Mouse (Mus musculus) hindbrain, postnatal 0 days (tissue): Measurements from ENCODE around the gene Foxp1. TPM values are rescaled to one million over a fixed set of nuclear protein-coding genes. Genes with fewer than 3 reads are reported as not detected.

ENCODE experiments used
- ATAC-seq: fragments of 200-750 bp; cut with Nextera tagmentation; 2 replicates; pipeline ENCODE4 v1.8.0; 2017; ENCODE audit warnings: mild to moderate bottlenecking, moderate TSS enrichment, moderate library complexity
- DNase-seq: peaks from one replicate; pipeline ENCODE4 v3.0.0-alpha.2; 2015; ENCODE audit warnings: low spot score
- H3K27ac ChIP-seq: fragments of 300-500 bp; sonication (generic); 2 replicates; pipeline ENCODE4 v1.5.1; 2014; ENCODE audit warnings: mild to moderate bottlenecking
- H3K27me3 ChIP-seq: fragments of 300-500 bp; sonication (generic); 2 replicates; pipeline ENCODE4 v1.6.1; 2014; ENCODE audit warnings: low read length, mixed read lengths; ENCODE audit not compliant: insufficient read depth
- H3K36me3 ChIP-seq: fragments of 300-500 bp; sonication (generic); 2 replicates; pipeline ENCODE4 v1.6.1; 2014; ENCODE audit warnings: low read length, mixed read lengths; ENCODE audit not compliant: insufficient read depth
- H3K4me1 ChIP-seq: fragments of 300-500 bp; sonication (generic); 2 replicates; pipeline ENCODE4 v1.6.1; 2014; ENCODE audit warnings: antibody characterized with exemption, low read length, mixed read lengths; ENCODE audit not compliant: insufficient read depth
- H3K4me2 ChIP-seq: fragments of 300-500 bp; sonication (generic); 2 replicates; pipeline ENCODE4 v1.6.1; 2014; ENCODE audit warnings: low read depth, mild to moderate bottlenecking, low read length, moderate library complexity, mixed read lengths
- H3K4me3 ChIP-seq: fragments of 300-500 bp; sonication (generic); 2 replicates; pipeline ENCODE4 v1.5.1; 2014; ENCODE audit warnings: low read length
- H3K9ac ChIP-seq: fragments of 300-500 bp; sonication (generic); replicated peaks from 2 replicates; pipeline ENCODE4 v1.6.1; 2014; ENCODE audit warnings: mild to moderate bottlenecking, low read length, moderate library complexity, mixed read lengths
- H3K9me3 ChIP-seq: fragments of 300-500 bp; sonication (generic); 2 replicates; pipeline ENCODE4 v1.6.1; 2016; ENCODE audit warnings: low read length, mixed read lengths
- CTCF ChIP-seq: IDR thresholded peaks from 2 replicates; pipeline ENCODE4 v1.5.1; 2016; ENCODE audit warnings: antibody characterized with exemption, control low read depth, low read depth
- WGBS: fragments of 180-500 bp; shearing (Covaris S2); extraction: QIAGEN DNeasy Blood & Tissue Kit; methylation state at CpG from one replicate; pipeline ENCODE4 v1.1.7; 2014; 5-methylcytosine and 5-hydroxymethylcytosine counted together
- polyA plus RNA-seq: library from polyadenylated mRNA; unstranded; fragments of >200 nt; fragmentation: Nextera tagmentation; extraction: Ambion mirVana; gene quantifications from 2 replicates; pipeline ENCODE4 v1.2.1, GENCODE M21; 2015
- total RNA-seq: library from RNA; depleted of rRNA; stranded (reverse); fragments of >200 nt; gene quantifications from 2 replicates; pipeline ENCODE4 v1.2.3, GENCODE M21; 2014

The Foxp1 gene
- total and polyA plus RNA-seq, 2 experiments from 2014 or later, result 53.6 to 54.8 TPM

GRCm38 (mm10) chr6:99043932-99044664, 478.4 kb downstream of the Foxp1 start:
- no peak overlapping the region for H3K27ac ChIP-seq
- H3K4me2 ChIP-seq, result no peak overlapping the region
- H3K4me1 ChIP-seq, result no peaks in the 10 kb centered on the region
- no peaks in the 10 kb centered on the region for H3K27me3 ChIP-seq
- no peak overlapping the region for H3K4me3 ChIP-seq
- H3K9me3 ChIP-seq, result no peaks in the 10 kb centered on the region
- no peaks in the 10 kb centered on the region for H3K36me3 ChIP-seq
- no peak for TF ChIP-seq CTCF
- no peak overlapping the region for H3K9ac ChIP-seq
- DNase-seq (no peak), ATAC-seq (no peak)
- WGBS, result 89% methylated on average over 12 of the region's 12 CpGs

GRCm38 (mm10) chr6:99043226-99043625, 479.3 kb downstream of the Foxp1 start:
- Histone ChIP-seq H3K27ac (no peak overlapping the region), H3K9me3 (no peaks in the 10 kb centered on the region), H3K9ac (no peak overlapping the region), H3K4me3 (no peak overlapping the region), H3K36me3 (no peaks in the 10 kb centered on the region), H3K27me3 (no peaks in the 10 kb centered on the region), H3K4me2 (no peak overlapping the region), H3K4me1 (no peaks in the 10 kb centered on the region)
- ATAC-seq (no peak), DNase-seq (no peak)
- no peak for TF ChIP-seq CTCF
- WGBS, result 60% methylated on average over 7 of the region's 7 CpGs

DNA sequence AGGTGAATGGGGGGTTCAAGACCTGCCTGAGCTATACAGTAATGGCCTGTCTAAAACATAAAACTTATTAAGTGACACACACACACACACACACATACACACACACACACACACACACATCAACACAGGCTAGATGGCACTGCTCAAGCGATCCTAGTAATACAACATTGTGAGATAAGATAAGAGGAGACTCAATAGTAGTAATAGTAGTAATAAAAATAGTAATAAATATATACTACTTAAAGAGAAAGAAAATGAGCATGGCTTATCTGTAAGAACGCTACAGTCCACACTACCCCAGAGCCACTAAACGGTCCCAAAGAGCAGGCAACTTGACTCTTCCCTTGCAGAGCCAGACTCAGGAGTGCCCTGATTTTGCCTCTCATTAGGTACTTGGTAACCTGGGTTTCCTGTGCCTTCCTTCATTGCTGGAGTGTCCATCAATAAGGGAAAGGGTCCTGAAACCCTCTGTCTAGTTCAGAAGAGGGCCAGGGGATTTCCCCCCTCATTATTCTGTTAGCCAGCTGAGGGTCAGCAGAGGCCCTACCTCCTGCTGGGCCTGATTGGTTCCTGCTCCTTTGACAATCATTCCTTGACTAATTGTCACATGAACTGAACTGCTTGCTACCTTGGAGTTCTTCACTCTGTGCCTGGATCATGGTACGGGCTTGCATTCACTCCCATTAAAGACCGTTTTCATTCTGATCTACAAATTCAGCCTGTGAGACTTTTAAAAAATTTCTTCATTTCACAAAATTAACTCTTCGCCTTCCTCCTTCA, 480.2 kb downstream of the Foxp1 start:
- H3K27me3 ChIP-seq, result no peaks in the 10 kb centered on the region
- H3K36me3 ChIP-seq, result no peaks in the 10 kb centered on the region
- H3K9ac ChIP-seq, result no peak overlapping the region
- WGBS, result 75% methylated on average over 6 of the region's 6 CpGs
- no peak overlapping the region for H3K4me3 ChIP-seq
- no peak for TF ChIP-seq CTCF
- no peaks in the 10 kb centered on the region for H3K9me3 ChIP-seq
- no peak for ATAC-seq
- no peak for DNase-seq
- H3K27ac ChIP-seq, result no peak overlapping the region
- H3K4me2 ChIP-seq, result no peak overlapping the region
- H3K4me1 ChIP-seq, result no peaks in the 10 kb centered on the region

GRCm38 (mm10) chr6:99038977-99039376, 483.5 kb downstream of the Foxp1 start:
- WGBS, result 81% methylated on average over 2 of the region's 2 CpGs

GRCm38 (mm10) chr6:99035459-99036375, 486.8 kb downstream of the Foxp1 start:
- H3K4me3 ChIP-seq, result no peak overlapping the region
- ATAC-seq (no peak), DNase-seq (no peak)
- no peaks in the 10 kb centered on the region for H3K36me3 ChIP-seq
- H3K9ac ChIP-seq, result no peak overlapping the region
- 79% methylated on average over 8 of the region's 8 CpGs for WGBS
- no peak for TF ChIP-seq CTCF
- H3K9me3 ChIP-seq, result no peaks in the 10 kb centered on the region
- no peak overlapping the region for H3K4me2 ChIP-seq
- no peaks in the 10 kb centered on the region for H3K4me1 ChIP-seq
- no peak overlapping the region for H3K27ac ChIP-seq
- no peaks in the 10 kb centered on the region for H3K27me3 ChIP-seq

More at GRCm38 (mm10) chr6:99038977-99039376, 483.5 kb downstream of the Foxp1 start:
- no peak overlapping the region for H3K27ac ChIP-seq
- TF ChIP-seq CTCF, result no peak
- no peaks in the 10 kb centered on the region for H3K4me1 ChIP-seq
- DNase-seq (no peak), ATAC-seq (no peak)
- no peaks in the 10 kb centered on the region for H3K36me3 ChIP-seq
- no peak overlapping the region for H3K4me2 ChIP-seq
- no peaks in the 10 kb centered on the region for H3K27me3 ChIP-seq
- no peak overlapping the region for H3K9ac ChIP-seq
- H3K4me3 ChIP-seq, result no peak overlapping the region
- H3K9me3 ChIP-seq, result no peaks in the 10 kb centered on the region

DNA sequence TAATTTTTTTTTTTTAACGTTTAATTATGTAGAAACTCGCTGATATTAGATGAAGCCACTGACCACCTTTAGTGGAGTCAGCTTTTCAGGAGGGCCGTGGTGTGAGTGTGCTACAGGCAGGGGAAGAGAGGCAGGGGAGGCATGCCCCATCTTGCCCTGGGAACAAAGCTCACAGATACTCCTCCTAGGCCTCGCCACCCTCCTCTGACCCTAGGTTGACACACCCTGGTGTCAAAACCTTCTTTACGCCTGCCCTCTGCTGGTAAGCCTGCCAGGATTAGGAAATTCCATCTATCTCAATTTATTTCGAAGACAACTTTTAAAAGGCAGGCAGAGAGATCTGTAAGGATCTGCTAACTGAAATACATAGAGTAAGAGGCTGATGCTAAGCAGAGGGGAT, 489.5 kb downstream of the Foxp1 start:
- ATAC-seq (no peak), DNase-seq (peak; percentile 15)
- H3K4me2 ChIP-seq, result no peak overlapping the region
- 50% methylated on average over 6 of the region's 6 CpGs for WGBS
- TF ChIP-seq CTCF, result peak; percentile 47
- H3K27me3 ChIP-seq, result 0 out of 2 replicates have a peak, but pooled peaks cover 4% of the 10 kb centered on the region
- H3K9me3 ChIP-seq, result no peaks in the 10 kb centered on the region
- no peaks in the 10 kb centered on the region for H3K36me3 ChIP-seq
- H3K9ac ChIP-seq, result no peak overlapping the region
- no peak overlapping the region for H3K4me3 ChIP-seq
- no peak overlapping the region for H3K27ac ChIP-seq
- H3K4me1 ChIP-seq, result no peaks in the 10 kb centered on the region
